Mouse (Mus musculus) frontal cortex, postnatal 36 days (tissue): ENCODE results near the gene Ube4b.
A peak's percentile ranks its signal among the peaks of the same experiment; 100 is the strongest.
"Not testable (repeated sequence)": the region's sequence is repeated elsewhere in the genome, so short reads cannot be mapped to it uniquely, and the experiment has no call there.

Experiments used
- DNase-seq, 2 experiments: peaks; one replicate each; pipeline ENCODE4 v3.0.0; 2022; ENCODE audit warnings: low spot score in 2 of 2

The Ube4b gene

GRCm38 (mm10) chr4:149431887-149432286, 5.3 kb upstream of the Ube4b start:
- not testable (repeated sequence) for DNase-seq

GRCm38 (mm10) chr4:149429592-149429991, 3.0 kb upstream of the Ube4b start:
- no peak for DNase-seq

GRCm38 (mm10) chr4:149425801-149426292, 702 bp downstream of the Ube4b start:
- peak in 1 of 2 experiments; percentile 57 for DNase-seq

GRCm38 (mm10) chr4:149424755-149425154, 1.8 kb downstream of the Ube4b start:
- no peak for DNase-seq

- no peak for DNase-seq
Measured at GRCm38 (mm10) chr4:149417854-149418365, 8.6 kb downstream of the Ube4b start.

- no peak for DNase-seq
Measured at GRCm38 (mm10) chr4:149416986-149417385, 9.6 kb downstream of the Ube4b start.

- no peak for DNase-seq
Measured at GRCm38 (mm10) chr4:149416417-149416816, 10.1 kb downstream of the Ube4b start.

- no peak for DNase-seq
Measured at GRCm38 (mm10) chr4:149415651-149416169, 10.8 kb downstream of the Ube4b start.

- DNase-seq = no peak
Measured at GRCm38 (mm10) chr4:149414259-149414658, 12.3 kb downstream of the Ube4b start.

GRCm38 (mm10) chr4:149409759-149410158, 16.8 kb downstream of the Ube4b start:
- DNase-seq = no peak

GRCm38 (mm10) chr4:149408331-149408730, 18.2 kb downstream of the Ube4b start:
- DNase-seq = no peak

GRCm38 (mm10) chr4:149407461-149407860, 19.1 kb downstream of the Ube4b start:
- no peak for DNase-seq

- no peak for DNase-seq
Measured at GRCm38 (mm10) chr4:149405713-149406443, 20.7 kb downstream of the Ube4b start.

- DNase-seq = peak in 1 of 2 experiments; percentile 56
Measured at GRCm38 (mm10) chr4:149404640-149405465, 21.7 kb downstream of the Ube4b start.

- no peak for DNase-seq
Measured at GRCm38 (mm10) chr4:149403037-149403436, 23.5 kb downstream of the Ube4b start.

- peak; percentile 45 to 47 for DNase-seq
Measured at GRCm38 (mm10) chr4:149401591-149401982, 25.0 kb downstream of the Ube4b start.

GRCm38 (mm10) chr4:149400878-149401590, 25.5 kb downstream of the Ube4b start:
- DNase-seq = no peak

- DNase-seq = no peak
Measured at GRCm38 (mm10) chr4:149399331-149399910, 27.1 kb downstream of the Ube4b start.

- DNase-seq = no peak
Measured at GRCm38 (mm10) chr4:149398181-149398735, 28.3 kb downstream of the Ube4b start.

- peak; percentile 54 to 58 for DNase-seq
Measured at GRCm38 (mm10) chr4:149396433-149397306, 29.9 kb downstream of the Ube4b start.
